Mouse (Mus musculus): Measurements from ENCODE around the gene Ms4a3. TPM values are rescaled to one million over a fixed set of nuclear protein-coding genes. Genes with fewer than 3 reads are reported as not detected.

Ms4a3 gene
- polyA plus RNA-seq, 1 experiment from 2014 or later: not detected

DNA sequence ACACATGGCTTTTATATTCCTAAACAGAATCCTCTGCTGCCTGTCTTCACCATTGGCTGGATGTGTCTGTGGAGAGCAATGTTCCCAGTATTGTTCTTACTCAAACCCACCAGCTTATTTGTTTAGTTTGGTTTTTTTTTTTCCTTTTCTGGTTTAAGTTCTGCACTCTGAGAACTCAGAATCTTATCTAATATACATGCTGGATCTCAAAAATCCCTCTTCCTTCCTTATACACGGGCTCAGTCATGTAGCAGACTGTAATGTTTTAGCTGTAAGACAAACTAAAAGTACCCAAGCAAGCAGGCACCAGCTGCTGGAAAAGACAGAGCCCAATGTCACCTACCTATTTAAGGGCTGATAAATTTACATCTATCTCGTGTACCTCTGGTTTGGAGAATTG lies 25.8 kb downstream of the Ms4a3 start:
- H3K4me3 ChIP-seq (ENCODE audit: low read depth, low read length): no peak overlapping the region
- H3K9me3 ChIP-seq (ENCODE audit: control insufficient read depth): no peaks in the 10 kb centered on the region
- H3K27ac ChIP-seq (ENCODE audit: low read depth, low read length): no peak overlapping the region
- no peak overlapping the region for H3K9ac ChIP-seq (ENCODE audit: low read depth, low read length)
- 63% methylated on average over 2 of the region's 2 CpGs for WGBS
- H3K4me1 ChIP-seq (replicated peaks; ENCODE audit: control insufficient read depth, insufficient read depth, low read length): no peaks in the 10 kb centered on the region
- H3K27me3 ChIP-seq (replicated peaks; ENCODE audit: control insufficient read depth, insufficient read depth, low read length): no peaks in the 10 kb centered on the region
- no peak overlapping the region for H3K4me2 ChIP-seq (replicated peaks; ENCODE audit: low read depth)
- no peaks in the 10 kb centered on the region for H3K36me3 ChIP-seq (ENCODE audit: control insufficient read depth, insufficient read depth)
- TF ChIP-seq CTCF (IDR thresholded peaks at IDR 0.05; ENCODE audit: low read depth): no peak
- ATAC-seq: no peak

DNA sequence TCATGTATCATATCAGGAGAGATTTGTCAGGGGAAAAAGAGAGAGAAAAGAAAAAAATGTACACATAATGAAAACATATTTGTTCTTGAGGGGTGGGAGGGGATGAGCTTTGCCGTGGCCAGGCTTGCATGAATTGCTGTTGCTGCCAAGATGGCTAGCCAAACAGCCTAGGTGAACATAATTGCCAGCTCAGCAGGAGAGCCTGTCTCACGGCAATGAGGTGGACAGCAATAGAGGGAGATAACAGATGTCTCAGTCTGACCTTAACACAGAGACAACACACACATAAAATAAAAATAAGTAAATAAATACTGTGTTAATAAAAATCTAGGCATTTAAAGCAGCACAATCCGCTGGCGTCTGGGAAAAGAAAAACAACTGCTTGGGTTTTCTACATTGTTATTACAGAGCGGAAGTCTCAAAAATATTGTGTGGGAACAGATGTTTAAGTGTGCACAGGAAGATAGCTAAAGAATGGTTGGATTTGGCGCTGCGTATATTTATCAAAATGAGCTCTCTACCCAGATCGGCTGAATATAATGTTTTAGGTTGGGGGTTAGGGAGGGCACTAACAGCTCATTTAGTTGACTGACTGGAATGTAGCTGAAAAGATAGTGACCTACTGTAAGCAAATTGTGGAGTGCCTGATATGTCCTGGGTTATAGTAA lies 26.7 kb downstream of the Ms4a3 start:
- H3K36me3 ChIP-seq (ENCODE audit: control insufficient read depth, insufficient read depth): no peaks in the 10 kb centered on the region
- 57% methylated on average over 8 of the region's 8 CpGs for whole genome bisulfite sequencing
- TF ChIP-seq CTCF (IDR thresholded peaks at IDR 0.05; ENCODE audit: low read depth): no peak
- H3K4me1 ChIP-seq (replicated peaks; ENCODE audit: control insufficient read depth, insufficient read depth, low read length): no peaks in the 10 kb centered on the region
- no peak for ATAC-seq
- no peaks in the 10 kb centered on the region for H3K27me3 ChIP-seq (replicated peaks; ENCODE audit: control insufficient read depth, insufficient read depth, low read length)
- H3K4me2 ChIP-seq (replicated peaks; ENCODE audit: low read depth): no peak overlapping the region
- H3K4me3 ChIP-seq (ENCODE audit: low read depth, low read length): no peak overlapping the region
- H3K9me3 ChIP-seq (ENCODE audit: control insufficient read depth): no peaks in the 10 kb centered on the region
- no peak overlapping the region for H3K9ac ChIP-seq (ENCODE audit: low read depth, low read length)
- no peak overlapping the region for H3K27ac ChIP-seq (ENCODE audit: low read depth, low read length)

DNA sequence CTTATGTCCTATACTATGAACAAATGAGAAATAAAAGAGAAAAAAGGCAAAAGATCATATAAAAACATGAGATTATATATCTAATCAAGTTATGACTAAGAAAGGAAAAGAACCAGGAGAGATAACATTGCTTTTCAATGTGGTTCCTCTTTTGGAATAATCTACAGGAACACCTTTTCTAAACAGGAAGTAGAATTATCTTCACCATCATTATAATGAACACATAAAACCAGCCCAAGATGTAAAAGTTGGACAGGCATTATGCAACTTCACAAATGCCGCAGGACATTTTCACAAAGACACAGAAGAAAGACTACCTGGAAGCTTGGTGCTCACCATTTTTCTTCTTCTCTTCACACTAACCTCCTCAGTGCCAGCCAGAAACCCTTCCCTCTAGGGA lies 27.6 kb downstream of the Ms4a3 start:
- Histone ChIP-seq H3K4me3 (ENCODE audit: low read depth, low read length) (no peak overlapping the region), H3K4me1 (replicated peaks; ENCODE audit: control insufficient read depth, insufficient read depth, low read length) (no peaks in the 10 kb centered on the region), H3K4me2 (replicated peaks; ENCODE audit: low read depth) (no peak overlapping the region), H3K9ac (ENCODE audit: low read depth, low read length) (no peak overlapping the region), H3K27me3 (replicated peaks; ENCODE audit: control insufficient read depth, insufficient read depth, low read length) (no peaks in the 10 kb centered on the region), H3K27ac (ENCODE audit: low read depth, low read length) (no peak overlapping the region), H3K9me3 (ENCODE audit: control insufficient read depth) (no peaks in the 10 kb centered on the region), H3K36me3 (ENCODE audit: control insufficient read depth, insufficient read depth) (no peaks in the 10 kb centered on the region)
- no peak for TF ChIP-seq CTCF (IDR thresholded peaks at IDR 0.05; ENCODE audit: low read depth)
- 83% methylated on average over 1 of the region's 1 CpGs for WGBS
- no peak for ATAC-seq

DNA sequence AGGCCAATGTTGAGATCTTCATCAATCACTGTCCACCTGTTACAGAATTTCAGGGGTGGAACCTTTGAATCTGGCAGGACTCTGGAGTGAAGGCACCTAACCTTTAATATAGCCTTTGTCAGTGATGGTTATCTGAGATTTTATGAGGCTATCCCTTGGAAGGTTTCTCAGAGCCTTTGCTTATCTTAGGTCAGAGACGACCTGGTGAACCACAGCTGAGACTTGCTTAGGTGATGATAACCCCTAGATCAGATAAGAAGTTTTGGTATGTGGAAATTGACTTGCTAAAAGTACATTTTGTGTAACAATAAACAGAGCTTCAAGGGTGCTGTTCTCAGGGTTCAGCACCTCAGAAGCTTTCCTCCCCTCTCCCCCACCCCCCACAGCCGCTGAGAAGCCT lies 28.4 kb downstream of the Ms4a3 start:
- WGBS: 32% methylated on average over 2 of the region's 2 CpGs

DNA sequence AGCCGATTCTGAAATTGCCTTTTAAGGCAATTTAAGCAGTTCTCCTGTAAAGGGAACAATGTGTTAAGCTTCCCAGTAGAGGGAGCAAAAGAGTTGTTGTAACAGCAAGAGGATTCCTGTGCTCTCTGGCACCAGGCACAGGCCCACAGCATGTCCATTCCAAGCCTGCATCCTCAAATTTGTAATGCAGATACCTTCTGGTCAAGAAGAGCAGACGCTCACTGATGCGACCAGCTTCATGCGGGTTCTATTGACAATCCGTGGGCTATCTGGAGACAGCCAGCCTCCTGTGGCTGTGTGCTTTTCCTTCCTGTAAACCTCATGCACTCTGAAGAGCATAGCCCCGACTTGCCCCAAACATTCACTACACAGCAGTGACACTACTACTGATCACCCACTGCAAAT lies 29.1 kb downstream of the Ms4a3 start:
- H3K27me3 ChIP-seq (replicated peaks; ENCODE audit: control insufficient read depth, insufficient read depth, low read length): no peaks in the 10 kb centered on the region
- H3K4me2 ChIP-seq (replicated peaks; ENCODE audit: low read depth): no peak overlapping the region
- H3K4me3 ChIP-seq (ENCODE audit: low read depth, low read length): no peak overlapping the region
- TF ChIP-seq CTCF (IDR thresholded peaks at IDR 0.05; ENCODE audit: low read depth): peak; percentile 84
- no peak overlapping the region for H3K27ac ChIP-seq (ENCODE audit: low read depth, low read length)
- no peak for ATAC-seq
- no peaks in the 10 kb centered on the region for H3K9me3 ChIP-seq (ENCODE audit: control insufficient read depth)
- 20% methylated on average over 6 of the region's 6 CpGs for WGBS
- no peak overlapping the region for H3K9ac ChIP-seq (ENCODE audit: low read depth, low read length)
- no peaks in the 10 kb centered on the region for H3K4me1 ChIP-seq (replicated peaks; ENCODE audit: control insufficient read depth, insufficient read depth, low read length)
- no peaks in the 10 kb centered on the region for H3K36me3 ChIP-seq (ENCODE audit: control insufficient read depth, insufficient read depth)

More for the DNA sequence above, 28.4 kb downstream of the Ms4a3 start:
- no peak for TF ChIP-seq CTCF (IDR thresholded peaks at IDR 0.05; ENCODE audit: low read depth)
- no peak for ATAC-seq
- Histone ChIP-seq H3K9me3 (ENCODE audit: control insufficient read depth) (no peaks in the 10 kb centered on the region), H3K9ac (ENCODE audit: low read depth, low read length) (no peak overlapping the region), H3K36me3 (ENCODE audit: control insufficient read depth, insufficient read depth) (no peaks in the 10 kb centered on the region), H3K27me3 (replicated peaks; ENCODE audit: control insufficient read depth, insufficient read depth, low read length) (no peaks in the 10 kb centered on the region), H3K27ac (ENCODE audit: low read depth, low read length) (no peak overlapping the region), H3K4me1 (replicated peaks; ENCODE audit: control insufficient read depth, insufficient read depth, low read length) (no peaks in the 10 kb centered on the region), H3K4me3 (ENCODE audit: low read depth, low read length) (no peak overlapping the region), H3K4me2 (replicated peaks; ENCODE audit: low read depth) (no peak overlapping the region)

DNA sequence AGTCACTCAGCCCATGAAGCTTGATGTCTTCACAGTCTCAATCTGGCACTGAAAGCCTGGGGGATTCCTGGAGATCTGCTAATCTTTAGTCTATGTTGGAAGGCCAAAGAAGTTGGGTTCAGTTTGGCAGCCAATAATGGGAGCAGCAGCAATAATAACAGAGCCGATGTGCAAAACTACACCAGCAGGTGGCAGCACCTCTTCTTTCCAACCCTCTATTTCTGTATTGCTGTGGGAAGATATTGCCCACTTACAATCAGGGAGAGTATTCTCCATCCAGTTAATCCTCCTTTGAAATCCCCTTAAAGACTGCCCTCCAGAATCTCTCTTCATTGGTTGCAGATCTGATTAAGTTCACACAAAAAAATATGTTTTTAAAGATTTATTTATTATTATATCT lies 32.5 kb downstream of the Ms4a3 start:
- Histone ChIP-seq H3K36me3 (ENCODE audit: control insufficient read depth, insufficient read depth) (no peaks in the 10 kb centered on the region), H3K27me3 (replicated peaks; ENCODE audit: control insufficient read depth, insufficient read depth, low read length) (no peaks in the 10 kb centered on the region), H3K9me3 (ENCODE audit: control insufficient read depth) (no peaks in the 10 kb centered on the region), H3K4me1 (replicated peaks; ENCODE audit: control insufficient read depth, insufficient read depth, low read length) (no peaks in the 10 kb centered on the region), H3K4me3 (ENCODE audit: low read depth, low read length) (no peak overlapping the region), H3K4me2 (replicated peaks; ENCODE audit: low read depth) (no peak overlapping the region), H3K27ac (ENCODE audit: low read depth, low read length) (no peak overlapping the region), H3K9ac (ENCODE audit: low read depth, low read length) (no peak overlapping the region)
- TF ChIP-seq CTCF (IDR thresholded peaks at IDR 0.05; ENCODE audit: low read depth): peak; percentile 80
- no peak for ATAC-seq
- 23% methylated on average over 1 of the region's 1 CpGs for WGBS

DNA sequence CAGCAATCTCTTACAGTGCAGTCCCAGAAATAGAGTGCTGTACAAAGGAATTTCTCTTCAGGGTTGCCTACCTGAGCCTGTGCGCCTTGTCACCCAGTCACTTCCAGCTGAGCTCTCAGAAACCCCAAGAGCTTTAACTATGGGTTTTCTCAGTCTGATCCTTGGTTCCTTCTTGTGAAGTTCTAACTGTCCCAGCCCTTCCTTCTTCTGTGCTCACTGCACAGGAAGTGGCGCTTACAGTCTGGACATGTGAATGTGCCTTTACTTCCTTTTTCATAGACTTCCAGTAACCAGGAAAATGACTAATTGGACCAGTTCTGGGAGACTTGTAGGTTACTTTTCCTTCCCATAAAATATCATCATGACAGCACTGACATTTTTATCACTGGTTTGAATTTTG lies 36.0 kb downstream of the Ms4a3 start, which contains the start of gene Ms4a6d:
Ms4a6d (minus strand) TSS at position 247 of the 400 bp plus-strand sequence.
- H3K4me3 ChIP-seq (ENCODE audit: low read depth, low read length): no peak within 1 kb of the TSS
- ATAC-seq: no peak
- no peak for TF ChIP-seq CTCF (IDR thresholded peaks at IDR 0.05; ENCODE audit: low read depth)
- no peak within 1 kb of the TSS for H3K27ac ChIP-seq (ENCODE audit: low read depth, low read length)
- H3K9ac ChIP-seq (ENCODE audit: low read depth, low read length): no peak within 1 kb of the TSS
- H3K4me2 ChIP-seq (replicated peaks; ENCODE audit: low read depth): no peak within 1 kb of the TSS
- no peaks in the 10 kb centered on the region for H3K4me1 ChIP-seq (replicated peaks; ENCODE audit: control insufficient read depth, insufficient read depth, low read length)
- 83% methylated on average over 2 of the region's 2 CpGs for WGBS
- H3K27me3 ChIP-seq (replicated peaks; ENCODE audit: control insufficient read depth, insufficient read depth, low read length): no peaks in the 10 kb centered on the region
- no peaks in the 10 kb centered on the region for H3K36me3 ChIP-seq (ENCODE audit: control insufficient read depth, insufficient read depth)
- no peaks in the 10 kb centered on the region for H3K9me3 ChIP-seq (ENCODE audit: control insufficient read depth)

Measured in intestine, postnatal 0 days (tissue).